23 mouse cellular contexts compared by ENCODE assay signal in genomic region chr5:92992106-92992505, GRCm38 (mm10). TPM values are rescaled to one million over a fixed set of nuclear protein-coding genes. Genes with fewer than 3 reads are reported as not detected.
A peak's percentile ranks its signal among the peaks of the same experiment; 100 is the strongest.
DNase-seq lines count a peak whose midpoint lies in the region; ATAC-seq and TF ChIP-seq lines count a peak whose summit lies in the region.
"Had no signal": no experiment of that assay in that cellular context is flagged by ENCODE, and none has a peak within 500 bp of the region (broad histone marks: within the 10 kb centered on the region; RNA-seq: fewer than 3 reads in every experiment).

No protein-coding gene starts in this region.

- peaks cover 14% of the 10 kb centered on the region; the same call in 1 of the 2 replicates for H3K4me1 ChIP-seq in stomach, embryonic 14.5 days (ENCODE audit: control insufficient read depth, insufficient read depth, low read length)
- H3K4me1 ChIP-seq in stomach, postnatal 0 days (replicated peaks; ENCODE audit: control insufficient read depth, insufficient read depth), result no peaks in the 10 kb centered on the region
- peaks cover 13% of the 10 kb centered on the region for H3K4me1 ChIP-seq in stomach, embryonic 16.5 days (ENCODE audit: control insufficient read depth, insufficient read depth, low read length)

- no peak for TF ChIP-seq EP300 in stomach, postnatal 0 days (optimal IDR thresholded peaks at IDR 0.05)

- H3K4me3 ChIP-seq in stomach, embryonic 14.5 days (ENCODE audit: low read depth, low read length), result no peak overlapping the region
- no peak overlapping the region for H3K4me3 ChIP-seq in stomach, postnatal 0 days (ENCODE audit: low read depth, low read length)
- no peak overlapping the region for H3K4me3 ChIP-seq in stomach, embryonic 16.5 days (replicated peaks; ENCODE audit: low read length)
- H3K4me3 ChIP-seq: embryonic facial prominence, embryonic 10.5 days; embryonic facial prominence, embryonic 12.5 days; forebrain, embryonic 13.5 days; forebrain, embryonic 15.5 days had no signal

- WGBS in stomach, embryonic 14.5 days, result 57% methylated on average over 3 of the region's 3 CpGs
- 52% methylated on average over 3 of the region's 3 CpGs for WGBS in stomach, postnatal 0 days
- 46% methylated on average over 3 of the region's 3 CpGs for WGBS in stomach, embryonic 16.5 days

- intact Hi-C loops in heart, postnatal 10 days (cut with DNase I), result no loop called here
- intact Hi-C loops in heart, postnatal 25 days (cut with DNase I), result no loop called here

- H3K27me3 ChIP-seq in stomach, embryonic 14.5 days (ENCODE audit: control insufficient read depth, insufficient read depth, low read length), result no peaks in the 10 kb centered on the region
- H3K27me3 ChIP-seq in stomach, postnatal 0 days (ENCODE audit: control insufficient read depth, insufficient read depth, low read length), result no peaks in the 10 kb centered on the region
- no peaks in the 10 kb centered on the region for H3K27me3 ChIP-seq in stomach, embryonic 16.5 days (ENCODE audit: control insufficient read depth, insufficient read depth, low read length)
- H3K27me3 ChIP-seq: embryonic facial prominence, embryonic 12.5 days; forebrain, embryonic 13.5 days; forebrain, embryonic 15.5 days; Patski had no signal

- no peak for ATAC-seq in stomach, embryonic 14.5 days (ENCODE audit: insufficient number of reproducible peaks, insufficient read depth, low FRiP score, low read depth)
- ATAC-seq in stomach, postnatal 0 days (ENCODE audit: low FRiP score, low TSS enrichment), result no peak
- peak; percentile 8; the same call in 1 of the 2 replicates for ATAC-seq in stomach, embryonic 16.5 days (ENCODE audit: insufficient read depth, low FRiP score)
- ATAC-seq: activated CD4-positive, CD25-positive, alpha-beta regulatory T cell, adult 4 months; forebrain, embryonic 13.5 days; forebrain, embryonic 15.5 days; Patski had no signal

- H3K27ac ChIP-seq in stomach, embryonic 14.5 days (ENCODE audit: low read length), result peak overlapping the region; percentile 4; the same call in 1 of the 2 replicates
- H3K27ac ChIP-seq in stomach, postnatal 0 days (replicated peaks), result no peak overlapping the region; the same call in 1 of the 2 replicates
- H3K27ac ChIP-seq in stomach, embryonic 16.5 days (ENCODE audit: low read length), result 0 out of 2 replicates have a peak overlapping the region, but pooled peaks have one; percentile 46
- H3K27ac ChIP-seq: embryonic facial prominence, embryonic 10.5 days; embryonic facial prominence, embryonic 12.5 days; forebrain, embryonic 13.5 days; forebrain, embryonic 15.5 days had no signal

- H3K9ac ChIP-seq in stomach, embryonic 14.5 days (replicated peaks; ENCODE audit: low read depth, low read length), result no peak overlapping the region
- no peak overlapping the region for H3K9ac ChIP-seq in stomach, postnatal 0 days (ENCODE audit: low read length)
- no peak overlapping the region for H3K9ac ChIP-seq in stomach, embryonic 16.5 days (ENCODE audit: low read length)
- H3K9ac ChIP-seq: embryonic facial prominence, embryonic 12.5 days; forebrain, embryonic 13.5 days; forebrain, embryonic 15.5 days had no signal

- no peaks in the 10 kb centered on the region for H3K36me3 ChIP-seq in stomach, embryonic 14.5 days (ENCODE audit: control insufficient read depth, insufficient read depth, low read length)
- no peaks in the 10 kb centered on the region for H3K36me3 ChIP-seq in stomach, postnatal 0 days (ENCODE audit: control insufficient read depth, insufficient read depth, low read length)
- H3K36me3 ChIP-seq in stomach, embryonic 16.5 days (ENCODE audit: control insufficient read depth, insufficient read depth, low read length), result no peaks in the 10 kb centered on the region
- H3K36me3 ChIP-seq: embryonic facial prominence, embryonic 10.5 days; embryonic facial prominence, embryonic 12.5 days; forebrain, embryonic 15.5 days had no signal

- TF ChIP-seq CTCF in stomach, postnatal 0 days (IDR thresholded peaks at IDR 0.05; ENCODE audit: low read depth), result no peak

- peak; percentile 39 to 48 for DNase-seq in heart, adult 18-20 months
- DNase-seq in heart, adult 11 months, result no peak
- peak; percentile 53 to 54 for DNase-seq in heart, postnatal 10 days
- no peak for DNase-seq in heart, postnatal 25 days (ENCODE audit: low spot score)
- no peak for DNase-seq in stomach, postnatal 0 days (ENCODE audit: low spot score)
- no peak for DNase-seq in Muller cell, postnatal 12 days (ENCODE audit: inconsistent ontology term)
- DNase-seq: adrenal gland, adult 8-10 months; adrenal gland, postnatal 14 days; adrenal gland, postnatal 36 days; cerebellum, adult 11-12 months; cerebellum, adult 2 months; cerebellum, adult 9-10 months; cerebellum, postnatal 10 days; cerebellum, postnatal 25 days had no signal

- no peaks in the 10 kb centered on the region for H3K9me3 ChIP-seq in stomach, embryonic 14.5 days (ENCODE audit: control insufficient read depth, low read depth, low read length)
- no peaks in the 10 kb centered on the region for H3K9me3 ChIP-seq in stomach, postnatal 0 days (ENCODE audit: control insufficient read depth, low read length)
- H3K9me3 ChIP-seq in stomach, embryonic 16.5 days (replicated peaks; ENCODE audit: control insufficient read depth, low read length), result no peaks in the 10 kb centered on the region
- H3K9me3 ChIP-seq: embryonic facial prominence, embryonic 10.5 days; embryonic facial prominence, embryonic 12.5 days; forebrain, embryonic 13.5 days; forebrain, embryonic 15.5 days had no signal

- no peak overlapping the region for H3K4me2 ChIP-seq in stomach, embryonic 14.5 days (replicated peaks; ENCODE audit: low read depth, low read length)
- no peak overlapping the region for H3K4me2 ChIP-seq in stomach, postnatal 0 days (replicated peaks; ENCODE audit: low read depth)
- no peak overlapping the region for H3K4me2 ChIP-seq in stomach, embryonic 16.5 days (ENCODE audit: low read depth, low read length)
- H3K4me2 ChIP-seq: embryonic facial prominence, embryonic 12.5 days; forebrain, embryonic 13.5 days; forebrain, embryonic 15.5 days had no signal

RNA-seq across cellular contexts. Expression of gene Sowahb, which starts 52.7 kb away (rescaled TPM):
- total RNA-seq in heart, adult 18-20 months (2021), result under 1 TPM; 0.07 to 0.08 TPM
- total RNA-seq in heart, postnatal 10 days (2021), result under 1 TPM in 1 of 2 experiments, not detected in 1; 0.07 TPM
- total RNA-seq in heart, postnatal 25 days (2021), result not detected
- 1.4 and 1.5 TPM in 2 replicates for polyA plus RNA-seq in stomach, embryonic 14.5 days (2014; fragmentation: Nextera tagmentation; extraction: Ambion mirVana)
- 1.7 and 2.1 TPM in 2 replicates for polyA plus RNA-seq in stomach, postnatal 0 days (2015; fragmentation: Nextera tagmentation; extraction: Ambion mirVana)
- polyA plus RNA-seq in stomach, embryonic 16.5 days (2015; fragmentation: Nextera tagmentation; extraction: Ambion mirVana), result 1.8 and 2.0 TPM in 2 replicates
- total RNA-seq: adrenal gland, postnatal 36 days; MEL had no signal
- polyA plus RNA-seq: activated CD4-positive, CD25-positive, alpha-beta regulatory T cell, adult 4 months; forebrain, embryonic 13.5 days had no signal

Comparison
In these comparisons a context has a peak if more than half of its experiments do, and no peak if none do; other contexts are left out.
1. DNase-seq: peak in heart, adult 18-20 months (2 of 2) and heart, postnatal 10 days (2 of 2); none in heart, adult 11 months (single experiment), heart, postnatal 25 days (single experiment), stomach, postnatal 0 days (single experiment) and Muller cell, postnatal 12 days (single experiment).